Mouse (Mus musculus) layer of hippocampus, adult 18-20 months (tissue): ENCODE measurements around the gene Spcs2. TPM values are rescaled to one million over a fixed set of nuclear protein-coding genes. Genes with fewer than 3 reads are reported as not detected.

ENCODE experiments used
- total RNA-seq, 2 experiments: library from RNA; stranded (reverse); gene quantifications; 2 replicates each; pipeline ENCODE4 v1.2.3; 2021

Gene Spcs2
- total RNA-seq, 2 experiments from 2014 or later: 97.3 to 99.4 TPM

Other genes starting within 250 kb of the Spcs2 start
- 1 to 10 TPM; 5.5 to 6.3 TPM for gene Tpbgl, start 236.4 kb downstream of the Spcs2 start, total RNA-seq
- 10 to 100 TPM; 11.9 to 12.2 TPM for gene Slco2b1, start 152.1 kb downstream of the Spcs2 start, total RNA-seq
- gene Olfr520, start 133.2 kb downstream of the Spcs2 start, total RNA-seq: not detected
- not detected for gene Olfr521, start 100.0 kb downstream of the Spcs2 start, total RNA-seq
- gene Neu3, start 35.0 kb downstream of the Spcs2 start, total RNA-seq: 1 to 10 TPM; 2.7 to 2.8 TPM
- gene Xrra1, start 4.3 kb downstream of the Spcs2 start, total RNA-seq: 1 to 10 TPM; 1.2 TPM
- 10 to 100 TPM; 26.6 to 28.4 TPM for gene Rnf169, start 117.0 kb upstream of the Spcs2 start, total RNA-seq
- gene Chrdl2, start 142.7 kb upstream of the Spcs2 start, total RNA-seq: not detected